Mouse (Mus musculus) adipocyte (in vitro differentiated cells): ENCODE measurements around the gene Tns2.

Source experiments
- DNase-seq: peaks from one replicate; pipeline ENCODE4 v3.0.0-alpha.2; 2016; ENCODE audit warnings: low spot score

The Tns2 gene

DNA sequence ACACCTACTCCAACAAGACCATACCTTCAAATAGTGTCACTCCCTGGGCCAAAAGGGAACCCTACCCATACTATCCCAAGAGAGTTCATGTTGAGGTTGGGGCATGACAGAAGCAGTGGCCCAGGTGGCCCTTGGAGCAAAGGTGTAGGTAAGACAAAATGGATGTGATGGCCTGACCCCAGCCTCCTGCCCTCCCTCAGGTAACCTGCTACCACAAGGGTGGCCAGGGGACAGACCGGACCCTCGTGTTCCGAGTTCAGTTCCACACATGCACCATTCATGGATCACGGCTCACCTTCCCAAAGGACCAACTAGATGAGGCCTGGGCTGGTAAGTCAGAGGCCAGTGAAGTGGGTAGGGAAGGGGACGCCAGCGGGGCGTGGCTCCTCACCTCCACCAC, 10.1 kb downstream of the Tns2 start:
- DNase-seq = no peak

GRCm38 (mm10) chr15:102110701-102111494, 10.7 kb downstream of the Tns2 start:
- no peak for DNase-seq

GRCm38 (mm10) chr15:102111495-102111829, 11.2 kb downstream of the Tns2 start:
- DNase-seq = no peak

DNA sequence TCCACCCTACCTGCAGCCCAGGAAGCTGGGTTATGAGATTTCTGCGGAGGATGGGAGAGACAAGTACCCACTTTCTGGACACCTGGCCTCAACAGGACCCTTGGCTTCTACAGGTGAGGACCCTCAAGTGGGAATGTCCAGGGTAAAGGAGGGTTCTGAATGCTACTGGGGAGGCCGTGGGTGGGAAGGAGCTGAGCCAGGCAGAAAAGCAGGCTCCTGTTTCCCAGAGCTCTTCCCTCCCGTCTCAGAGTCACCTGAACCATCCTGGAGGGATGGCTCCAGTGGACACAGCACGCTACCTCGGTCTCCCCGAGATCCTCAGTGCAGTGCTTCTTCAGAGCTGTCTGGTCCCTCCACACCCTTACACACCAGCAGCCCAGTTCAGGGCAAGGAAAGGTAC, 12.0 kb downstream of the Tns2 start:
- peak; percentile 22 for DNase-seq

DNA sequence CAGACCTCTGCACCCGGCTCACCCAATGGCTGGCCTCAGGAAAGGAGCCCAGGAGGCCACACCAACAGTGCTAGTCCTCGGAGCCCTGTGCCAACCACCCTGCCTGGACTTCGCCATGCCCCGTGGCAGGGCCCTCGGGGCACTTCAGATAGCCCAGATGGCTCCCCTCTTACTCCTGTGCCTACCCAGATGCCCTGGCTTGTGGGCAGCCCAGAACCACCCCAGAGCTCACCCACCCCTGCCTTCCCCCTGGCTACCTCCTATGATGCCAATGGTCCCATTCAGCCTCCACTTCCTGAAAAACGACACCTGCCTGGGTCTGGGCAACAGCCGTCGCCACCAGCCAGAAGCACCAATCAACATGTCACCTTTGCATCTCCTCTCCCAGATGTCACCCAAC, 12.6 kb downstream of the Tns2 start:
- no peak for DNase-seq

DNA sequence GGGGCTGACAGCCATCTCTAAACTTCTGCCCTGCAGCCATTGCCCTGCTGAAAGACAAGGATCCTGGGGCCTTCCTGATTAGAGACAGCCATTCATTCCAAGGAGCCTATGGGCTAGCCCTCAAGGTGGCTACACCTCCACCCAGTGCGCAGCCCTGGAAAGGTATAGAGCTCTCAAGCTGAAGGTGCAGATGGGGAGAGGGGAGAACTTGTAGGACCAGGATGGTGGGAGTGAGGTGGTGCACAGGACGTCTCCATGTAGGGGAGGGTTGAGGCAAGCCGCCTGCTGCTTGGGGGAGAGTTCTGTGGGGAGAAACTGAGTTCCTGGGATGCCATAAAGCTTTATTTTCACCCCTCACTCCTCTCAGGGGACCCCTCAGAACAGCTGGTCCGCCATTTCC, 13.5 kb downstream of the Tns2 start:
- DNase-seq = no peak

GRCm38 (mm10) chr15:102114651-102115260, 14.5 kb downstream of the Tns2 start:
- peak; percentile 16 for DNase-seq

- peak; percentile 10 for DNase-seq
These were observed 15.6 kb downstream of the Tns2 start for GRCm38 (mm10) chr15:102115731-102116231.

DNA sequence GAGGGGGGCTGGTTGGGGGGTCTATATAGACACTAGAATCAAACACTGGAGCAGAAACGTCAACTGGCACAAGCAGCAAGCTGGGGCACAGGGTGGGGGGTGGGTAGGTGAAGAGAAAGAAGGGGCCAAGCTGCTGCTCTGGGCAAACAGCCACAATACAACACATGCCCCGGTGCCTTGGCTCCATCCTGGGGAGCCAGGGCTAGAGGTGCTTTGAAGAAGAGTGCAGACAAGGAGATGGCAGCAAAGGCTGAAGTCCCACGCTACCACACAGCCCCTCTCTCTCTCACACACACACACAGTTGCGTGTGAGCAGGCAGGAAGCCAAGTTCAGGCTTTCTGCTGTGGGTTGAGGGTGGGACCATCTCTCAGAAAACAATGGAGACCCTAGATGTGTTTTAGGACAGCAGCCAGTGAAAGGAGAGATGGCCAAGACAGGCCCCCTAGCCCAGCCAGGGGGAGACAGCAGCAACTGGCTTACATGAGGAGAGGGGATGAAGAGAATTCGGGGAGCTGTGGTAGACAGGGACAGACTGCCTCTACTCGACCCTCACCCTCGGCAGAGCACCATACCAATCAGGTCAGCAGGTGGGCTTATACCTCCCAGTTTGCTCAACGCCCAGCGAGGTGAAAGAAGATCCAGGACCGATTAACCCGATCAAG, 16.7 kb downstream of the Tns2 start:
- DNase-seq = peak; percentile 57

GRCm38 (mm10) chr15:102117461-102118443, 17.5 kb downstream of the Tns2 start:
- DNase-seq = peak; percentile 70

DNA sequence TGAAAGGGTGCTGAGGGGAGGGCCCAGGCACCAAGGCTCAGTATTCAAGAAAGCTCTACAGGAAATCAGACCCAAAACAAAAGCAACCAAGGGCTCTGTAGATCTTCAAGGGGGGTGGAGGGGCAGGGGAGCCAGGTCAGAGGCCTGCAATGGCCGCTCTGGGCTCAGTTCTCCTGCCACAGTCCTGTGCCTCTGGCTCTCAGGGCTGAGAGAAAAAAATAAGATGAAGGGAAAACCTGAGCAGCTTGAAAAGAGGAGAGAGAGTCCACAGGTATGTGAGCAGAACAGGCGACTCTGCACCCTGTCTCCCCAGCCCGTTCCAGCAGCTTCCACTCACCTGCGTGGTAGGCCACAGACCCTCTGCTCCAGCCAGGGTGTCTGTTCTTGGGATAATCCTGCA, 18.4 kb downstream of the Tns2 start:
- no peak for DNase-seq

- DNase-seq = no peak
These were observed 19.1 kb downstream of the Tns2 start for GRCm38 (mm10) chr15:102119121-102119830.

DNA sequence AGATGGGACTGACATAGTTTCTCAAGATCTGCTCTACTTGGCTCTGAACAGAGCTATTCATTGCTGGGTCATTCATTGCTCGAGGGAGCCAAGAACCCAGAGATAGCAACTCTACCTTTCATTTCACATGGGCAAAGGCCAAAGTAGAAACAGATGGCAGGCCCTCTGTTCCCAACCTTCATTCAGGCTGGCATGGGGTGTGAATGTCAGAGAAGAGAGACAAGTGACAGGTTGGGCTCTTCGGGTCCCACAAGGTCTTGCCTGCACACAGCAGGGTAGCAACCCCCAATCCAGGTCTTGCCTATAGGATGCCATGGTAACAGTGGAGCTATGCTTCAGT, 19.6 kb downstream of the Tns2 start:
- peak; percentile 48 for DNase-seq

- no peak for DNase-seq
These were observed 20.3 kb downstream of the Tns2 start for GRCm38 (mm10) chr15:102120530-102120929.

GRCm38 (mm10) chr15:102126303-102126702, 26.1 kb downstream of the Tns2 start:
- peak; percentile 81 for DNase-seq

GRCm38 (mm10) chr15:102133314-102133713, 33.1 kb downstream of the Tns2 start:
- DNase-seq = no peak

- no peak for DNase-seq
These were observed 34.5 kb downstream of the Tns2 start for GRCm38 (mm10) chr15:102134709-102135108.

GRCm38 (mm10) chr15:102135522-102136128, 35.4 kb downstream of the Tns2 start:
- no peak for DNase-seq

DNA sequence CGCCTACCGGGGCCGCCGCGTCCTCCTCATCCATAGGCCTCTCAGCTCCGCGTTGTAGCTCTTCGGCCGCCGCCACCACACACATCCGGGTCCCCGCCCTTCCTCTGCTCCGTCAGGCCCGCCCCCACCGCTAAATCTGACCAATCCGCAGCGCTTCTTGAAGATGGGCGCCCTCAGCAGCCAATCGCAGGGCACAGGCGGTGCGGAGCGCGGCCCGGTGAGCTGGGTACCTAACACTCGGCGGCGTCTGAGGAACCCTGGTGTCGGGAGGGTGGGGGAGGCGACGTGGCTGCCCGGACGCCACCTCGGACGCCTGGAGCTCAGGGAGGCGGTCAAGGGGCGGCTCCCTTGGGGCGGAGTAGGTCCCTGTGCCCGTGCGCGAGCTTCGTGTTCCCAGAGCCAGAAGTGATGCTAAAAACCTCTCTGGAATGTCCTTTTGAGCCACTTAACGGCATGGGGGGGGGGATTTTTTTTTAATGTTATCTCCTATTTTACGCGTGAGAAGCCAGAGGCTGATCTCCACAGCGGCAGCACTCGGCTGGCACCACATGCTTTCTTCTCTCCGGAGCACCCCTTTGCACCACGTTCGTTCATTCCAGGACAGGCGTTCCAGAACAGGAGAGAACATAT, 36.0 kb downstream of the Tns2 start, which contains the start of gene Spryd3:
TSS of gene Spryd3 (minus strand) at position 106 of the 630 bp plus-strand sequence.
- peak; percentile 96 for DNase-seq

DNA sequence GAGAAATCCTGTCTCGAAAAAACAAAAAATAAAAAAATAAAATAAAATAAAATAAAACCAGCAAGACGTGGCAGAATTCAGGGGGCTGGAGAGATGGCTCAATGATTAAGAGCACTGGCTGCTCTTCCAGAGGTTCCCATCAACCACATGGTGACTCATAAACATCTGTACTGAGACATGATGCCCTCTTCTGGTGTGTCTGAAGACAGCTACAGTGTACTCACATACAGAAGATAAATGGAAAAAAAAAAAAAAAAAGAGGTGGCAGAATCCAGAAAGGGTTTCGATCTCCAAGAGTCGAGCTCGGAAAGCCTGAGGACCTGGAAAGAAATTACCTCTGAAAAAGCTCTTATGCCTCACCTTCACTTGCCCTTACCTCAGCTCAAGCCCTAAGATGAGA, 40.9 kb downstream of the Tns2 start:
- no peak for DNase-seq
